Mouse (Mus musculus) right cerebral cortex, postnatal 10 days (tissue): ENCODE measurements at regions not wholly inside any gene's neighbourhood (a gene's known extent, or its start where the extent isn't known, plus 50 kb on each side); places are given as distances from the start of the nearest gene placed in this dataset.
"Not testable (repeated sequence)": the region's sequence is repeated elsewhere in the genome, so short reads cannot be mapped to it uniquely, and the experiment has no call there.

Source experiments
- DNase-seq, 2 experiments: peaks; one replicate each; pipeline ENCODE4 v3.0.0; 2021; ENCODE audit warnings: low spot score in 2 of 2

GRCm38 (mm10) chr15:14815556-14815955 lies 1642.1 kb upstream of the Cdh6 start:
- DNase-seq, result no peak

- DNase-seq, result no peak
Observed at GRCm38 (mm10) chr15:14806849-14807248, 1633.4 kb upstream of the Cdh6 start.

DNA sequence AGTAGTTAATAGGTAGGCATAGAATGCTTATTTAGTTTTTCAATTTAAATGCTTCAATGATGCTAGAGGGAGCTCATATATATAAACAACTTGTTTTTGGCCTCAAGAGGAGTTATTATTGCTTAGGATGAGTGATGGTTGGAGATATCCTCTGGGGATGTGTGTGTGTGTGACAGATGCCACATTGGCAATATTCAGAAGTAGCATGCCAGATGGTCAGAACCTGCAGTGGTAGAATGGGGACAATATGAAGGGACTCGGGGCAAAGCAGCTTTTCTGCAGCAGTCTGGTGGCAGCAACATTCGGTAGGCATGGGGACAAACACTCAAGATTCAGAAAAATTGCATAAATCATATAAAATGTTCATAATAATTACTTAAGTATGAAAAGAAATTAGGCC lies 1621.7 kb upstream of the Cdh6 start:
- no peak for DNase-seq

- no peak for DNase-seq
Observed at GRCm38 (mm10) chr15:14780727-14781126, 1607.3 kb upstream of the Cdh6 start.

DNA sequence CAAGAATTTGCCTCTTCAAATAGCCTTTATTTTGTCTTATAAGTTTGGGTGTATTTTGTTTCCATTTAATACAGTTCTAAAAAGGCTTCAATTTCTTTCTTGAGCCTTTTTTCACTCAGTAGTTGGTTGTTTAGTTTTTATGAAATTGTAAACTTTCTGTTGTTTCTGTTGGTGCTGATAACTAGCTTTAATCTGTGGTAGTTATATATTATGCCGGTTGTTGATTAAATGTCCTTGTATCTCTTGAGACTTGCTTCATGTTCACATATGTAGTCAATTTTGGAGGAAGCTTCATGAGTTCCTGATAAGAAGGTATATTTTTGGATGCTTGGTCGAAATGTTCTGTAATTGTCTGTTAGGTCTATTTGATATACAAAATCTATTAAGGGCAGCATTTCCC lies 1568.3 kb upstream of the Cdh6 start:
- no peak for DNase-seq

DNA sequence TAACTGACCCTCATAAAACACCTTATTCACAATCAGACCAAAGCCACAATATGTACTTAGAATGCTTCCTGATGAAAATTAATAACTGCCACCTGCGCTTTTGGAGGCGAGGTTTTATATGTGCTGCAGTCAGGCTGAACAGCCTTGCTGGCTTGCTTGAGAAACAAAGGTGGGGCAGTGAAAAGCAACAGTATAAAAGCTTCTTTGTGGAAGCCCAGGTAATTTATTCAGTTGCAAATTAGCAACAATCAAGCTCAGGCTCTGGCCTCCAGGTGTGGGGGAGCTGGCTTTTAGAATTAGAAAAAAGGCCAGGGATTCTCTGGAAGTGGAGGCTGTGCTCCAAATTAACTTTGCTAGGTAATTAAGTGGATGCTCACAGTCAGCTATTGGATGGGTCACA lies 1524.5 kb upstream of the Cdh6 start:
- DNase-seq, result not testable (repeated sequence)

GRCm38 (mm10) chr15:14696481-14696880 lies 1523.0 kb upstream of the Cdh6 start:
- DNase-seq, result no peak

GRCm38 (mm10) chr15:14689141-14689540 lies 1515.7 kb upstream of the Cdh6 start:
- no peak for DNase-seq

DNA sequence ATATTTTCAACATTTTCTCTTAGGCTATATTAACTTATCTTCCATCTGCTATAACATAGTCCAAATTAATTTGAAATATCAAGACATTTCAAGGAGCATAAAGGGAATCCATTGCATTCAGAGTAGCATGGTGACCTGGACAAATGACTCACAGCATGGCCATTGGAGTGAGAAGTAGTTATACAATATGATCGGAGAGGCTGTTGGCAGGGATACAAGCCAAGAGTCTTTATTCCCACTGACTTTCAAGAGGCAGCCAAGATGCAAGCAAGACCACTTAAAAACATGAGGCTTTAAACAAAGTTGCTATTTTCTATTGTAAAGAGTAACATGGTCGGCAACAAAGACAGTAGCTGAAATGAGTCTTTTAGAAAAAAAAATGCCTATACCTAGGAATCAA lies 1468.8 kb upstream of the Cdh6 start:
- no peak for DNase-seq

DNA sequence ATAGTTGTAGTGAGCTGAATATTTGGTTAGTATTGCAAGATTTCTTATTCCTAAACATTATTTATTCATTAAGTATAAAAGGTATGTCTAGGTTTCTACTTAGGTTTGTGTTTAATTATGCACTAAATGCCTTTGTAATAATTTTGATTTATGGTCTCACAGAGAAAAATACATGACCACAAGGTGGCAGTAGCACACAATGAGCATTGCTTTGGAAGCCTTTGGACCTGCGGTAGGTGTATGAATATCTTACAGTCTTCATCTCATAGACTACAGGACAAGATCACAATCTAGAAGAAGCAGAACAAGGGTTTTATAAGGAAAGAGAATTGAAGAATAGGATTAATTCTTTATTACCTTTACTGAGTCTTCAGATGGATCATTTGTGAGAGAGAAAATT lies 1455.0 kb upstream of the Cdh6 start:
- peak; percentile 25 to 32 for DNase-seq

- DNase-seq, result no peak
Observed at GRCm38 (mm10) chr15:14606691-14607090, 1433.2 kb upstream of the Cdh6 start.
